Mouse (Mus musculus): Measurements from ENCODE around the gene Rab42. TPM values are rescaled to one million over a fixed set of nuclear protein-coding genes. Genes with fewer than 3 reads are reported as not detected.
"Not testable (repeated sequence)": the region's sequence is repeated elsewhere in the genome, so short reads cannot be mapped to it uniquely, and the experiment has no call there.

Gene Rab42
- polyA plus RNA-seq, 1 experiment from 2014 or later, result 2.9 TPM

DNA sequence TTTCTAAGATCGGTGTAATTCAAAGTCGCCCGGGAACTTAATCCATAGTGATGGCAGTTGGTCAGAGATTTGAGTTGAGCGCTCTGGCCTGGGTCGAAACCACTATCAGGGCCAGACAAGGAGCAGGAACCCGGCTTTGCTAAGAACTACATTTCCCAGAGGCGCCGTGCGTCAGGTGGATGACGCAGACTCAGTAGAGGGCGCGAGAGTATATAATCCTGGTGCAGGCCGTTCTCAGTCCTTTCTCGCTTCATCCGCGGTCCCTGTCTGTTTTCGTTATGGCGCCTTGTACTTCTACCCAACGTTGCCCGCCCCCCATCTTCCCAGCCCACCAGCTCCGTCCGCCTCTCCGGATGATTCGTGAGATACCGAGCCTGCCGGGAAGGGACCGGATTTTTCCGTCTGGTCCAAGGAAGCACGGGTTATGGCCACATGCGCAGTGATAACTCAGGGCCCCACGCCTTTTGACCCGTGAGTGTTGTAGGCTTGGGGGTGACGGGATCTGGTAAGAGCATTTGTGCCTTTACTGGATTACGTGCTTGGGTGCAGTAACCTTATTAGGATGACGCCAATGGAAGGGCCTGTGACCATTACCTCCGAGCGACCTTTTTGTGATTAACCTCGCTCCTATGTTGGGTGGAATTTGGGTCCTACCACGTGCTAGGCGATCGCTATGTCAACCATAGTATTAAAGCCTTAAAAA lies 5.4 kb upstream of the Rab42 start:
- WGBS, result under 1% methylated on average over 41 of the region's 41 CpGs
- Histone ChIP-seq H3K4me1 (ENCODE audit: control insufficient read depth, insufficient read depth, low read length) (peaks cover 10% of the 10 kb centered on the region), H3K27ac (ENCODE audit: low read length) (peak overlapping the region; percentile 90), H3K27me3 (ENCODE audit: control insufficient read depth, insufficient read depth, low read depth, low read length) (no peaks in the 10 kb centered on the region), H3K9ac (ENCODE audit: low read depth, low read length) (peak overlapping the region; percentile 81), H3K9me3 (replicated peaks; ENCODE audit: control insufficient read depth, low read length, poor library complexity, severe bottlenecking) (no peaks in the 10 kb centered on the region), H3K4me2 (ENCODE audit: low read length) (peak overlapping the region; percentile 75), H3K4me3 (ENCODE audit: low read depth, low read length) (peak overlapping the region; percentile 55), H3K36me3 (ENCODE audit: control insufficient read depth, insufficient read depth, low read length) (peaks cover 11% of the 10 kb centered on the region)
- ATAC-seq, result peak; percentile 95

DNA sequence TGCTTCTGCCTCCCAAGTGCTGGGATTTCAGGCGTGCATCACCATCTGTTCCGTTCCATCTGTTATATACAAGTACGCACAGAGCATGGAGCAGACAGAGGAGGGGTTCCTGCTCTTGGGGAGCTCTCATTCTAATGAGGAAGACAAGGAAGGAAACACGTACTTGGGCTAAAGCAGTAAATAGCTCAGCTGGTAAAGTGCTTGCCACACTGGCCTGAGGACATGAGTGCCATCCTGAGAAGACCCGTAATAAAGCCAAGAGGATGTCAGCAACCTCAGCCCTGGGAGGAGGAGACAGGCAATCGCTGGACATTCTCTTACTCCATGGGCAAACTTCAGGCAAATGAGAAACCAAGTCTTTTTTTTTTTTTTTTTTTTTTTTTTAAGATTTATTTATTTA lies 2.8 kb upstream of the Rab42 start:
- no peak overlapping the region for H3K9ac ChIP-seq (ENCODE audit: low read depth, low read length)
- no peaks in the 10 kb centered on the region for H3K9me3 ChIP-seq (replicated peaks; ENCODE audit: control insufficient read depth, low read length, poor library complexity, severe bottlenecking)
- no peak overlapping the region for H3K4me3 ChIP-seq (ENCODE audit: low read depth, low read length)
- no peak overlapping the region for H3K27ac ChIP-seq (ENCODE audit: low read length)
- ATAC-seq, result no peak
- WGBS, result 85% methylated on average over 6 of the region's 6 CpGs
- H3K4me2 ChIP-seq (ENCODE audit: low read length), result no peak overlapping the region
- H3K27me3 ChIP-seq (ENCODE audit: control insufficient read depth, insufficient read depth, low read depth, low read length), result no peaks in the 10 kb centered on the region
- H3K4me1 ChIP-seq (ENCODE audit: control insufficient read depth, insufficient read depth, low read length), result peaks cover 13% of the 10 kb centered on the region
- H3K36me3 ChIP-seq (ENCODE audit: control insufficient read depth, insufficient read depth, low read length), result peaks cover 6% of the 10 kb centered on the region

DNA sequence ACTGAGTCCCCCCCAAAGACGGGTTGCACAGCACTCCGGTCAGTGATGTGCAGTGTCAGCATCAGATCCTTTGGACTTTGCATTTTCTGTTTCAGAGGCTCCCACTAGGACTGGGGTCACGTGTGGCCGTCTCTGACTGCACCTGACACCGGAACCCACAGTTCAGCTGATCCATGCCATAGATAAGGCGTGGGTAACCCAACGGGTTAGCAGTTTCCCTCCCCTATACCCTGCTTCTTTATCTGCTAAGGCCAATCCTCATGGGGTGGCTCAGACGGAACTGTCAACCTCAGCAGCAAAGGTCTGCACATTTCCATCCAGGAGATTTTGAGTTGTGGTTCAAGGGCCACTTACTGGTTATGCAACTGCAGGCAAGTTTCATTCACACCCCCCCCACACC lies 2.1 kb upstream of the Rab42 start:
- Histone ChIP-seq H3K36me3 (ENCODE audit: control insufficient read depth, insufficient read depth, low read length) (peaks cover 3% of the 10 kb centered on the region), H3K9ac (ENCODE audit: low read depth, low read length) (no peak overlapping the region), H3K4me3 (ENCODE audit: low read depth, low read length) (no peak overlapping the region), H3K4me1 (ENCODE audit: control insufficient read depth, insufficient read depth, low read length) (peaks cover 9% of the 10 kb centered on the region), H3K9me3 (replicated peaks; ENCODE audit: control insufficient read depth, low read length, poor library complexity, severe bottlenecking) (no peaks in the 10 kb centered on the region), H3K4me2 (ENCODE audit: low read length) (no peak overlapping the region), H3K27me3 (ENCODE audit: control insufficient read depth, insufficient read depth, low read depth, low read length) (no peaks in the 10 kb centered on the region), H3K27ac (ENCODE audit: low read length) (no peak overlapping the region)
- 88% methylated on average over 8 of the region's 8 CpGs for WGBS
- no peak for ATAC-seq

DNA sequence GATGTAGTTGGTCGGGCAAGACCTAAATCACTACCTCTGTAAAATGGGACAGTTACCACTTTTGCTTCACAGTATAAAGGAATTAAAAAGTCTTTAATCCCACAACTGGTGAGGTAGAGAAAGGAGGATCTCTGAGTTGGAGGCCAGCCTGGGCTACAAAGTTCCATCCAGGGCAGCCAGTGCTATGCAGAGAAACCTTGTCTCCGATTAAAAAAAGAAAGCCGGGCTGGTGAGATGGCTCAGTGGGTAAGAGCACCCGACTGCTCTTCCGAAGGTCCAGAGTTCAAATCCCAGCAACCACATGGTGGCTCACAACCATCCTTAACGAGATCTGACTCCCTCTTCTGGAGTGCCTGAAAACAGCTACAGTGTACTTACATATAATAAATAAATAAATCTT lies 299 bp upstream of the Rab42 start:
- 46% methylated on average over 6 of the region's 6 CpGs for WGBS
- not testable (repeated sequence) for H3K36me3 ChIP-seq (ENCODE audit: control insufficient read depth, insufficient read depth, low read length); H3K4me1 ChIP-seq (ENCODE audit: control insufficient read depth, insufficient read depth, low read length); ATAC-seq; H3K9me3 ChIP-seq (replicated peaks; ENCODE audit: control insufficient read depth, low read length, poor library complexity, severe bottlenecking); H3K27ac ChIP-seq (ENCODE audit: low read length); H3K27me3 ChIP-seq (ENCODE audit: control insufficient read depth, insufficient read depth, low read depth, low read length)
- H3K4me3 ChIP-seq (ENCODE audit: low read depth, low read length), result peak overlapping the region; percentile 42
- H3K4me2 ChIP-seq (ENCODE audit: low read length), result peak overlapping the region; percentile 67
- peak overlapping the region; percentile 57 for H3K9ac ChIP-seq (ENCODE audit: low read depth, low read length)

DNA sequence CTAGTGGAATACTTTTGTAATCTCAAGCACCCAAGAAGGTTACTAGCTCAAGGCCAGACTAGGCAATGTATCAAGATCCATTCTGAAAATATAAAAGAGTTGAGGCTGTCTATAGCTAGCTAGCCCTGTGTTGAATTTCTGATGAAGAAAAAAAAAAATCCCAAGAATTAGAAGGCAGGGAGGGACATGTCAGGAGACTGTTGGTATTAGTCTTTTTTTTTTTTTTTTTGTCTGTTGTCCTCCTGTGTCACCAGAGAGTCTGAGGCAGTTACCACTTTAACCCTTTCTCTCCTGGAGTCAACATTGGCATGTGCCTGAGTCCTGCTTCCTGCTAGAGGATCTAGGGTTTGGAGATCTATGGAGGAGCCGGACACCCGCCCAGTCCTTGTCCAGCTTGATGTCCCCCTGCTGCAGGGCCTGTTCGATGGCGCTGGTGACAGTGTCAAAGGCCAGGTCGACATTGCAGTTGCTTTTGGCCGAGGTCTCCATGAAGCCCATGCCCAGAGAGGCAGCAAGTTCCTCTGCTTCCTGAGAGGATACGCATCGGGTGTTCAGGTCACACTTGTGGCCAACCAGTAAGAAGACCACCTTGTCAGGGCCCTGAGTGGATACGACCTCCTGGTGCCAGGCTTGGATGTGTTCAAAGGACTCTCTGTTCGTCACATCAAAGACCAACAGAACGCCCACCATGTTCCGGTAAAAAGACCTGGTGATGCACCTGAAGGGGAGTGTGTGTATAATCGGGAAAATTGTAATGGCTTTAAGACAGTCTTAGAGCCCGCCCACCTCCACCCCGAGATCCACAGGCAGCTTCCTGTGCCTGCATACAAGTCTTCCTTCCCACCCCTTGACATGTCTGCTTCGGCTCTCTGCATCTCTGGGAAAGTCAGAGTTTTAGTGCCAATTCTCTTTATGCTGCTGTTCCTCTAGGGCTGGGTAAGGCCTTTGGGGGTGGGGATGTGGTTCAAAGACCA lies 933 bp downstream of the Rab42 start:
- 0 out of 2 replicates have a peak, but pooled peaks have one; percentile 16 for ATAC-seq
- H3K9ac ChIP-seq (ENCODE audit: low read depth, low read length), result peak overlapping the region; percentile 57
- no peaks in the 10 kb centered on the region for H3K36me3 ChIP-seq (ENCODE audit: control insufficient read depth, insufficient read depth, low read length)
- no peaks in the 10 kb centered on the region for H3K27me3 ChIP-seq (ENCODE audit: control insufficient read depth, insufficient read depth, low read depth, low read length)
- peak overlapping the region; percentile 67 for H3K4me2 ChIP-seq (ENCODE audit: low read length)
- WGBS, result 68% methylated on average over 16 of the region's 16 CpGs
- H3K4me3 ChIP-seq (ENCODE audit: low read depth, low read length), result peak overlapping the region; percentile 42
- H3K9me3 ChIP-seq (replicated peaks; ENCODE audit: control insufficient read depth, low read length, poor library complexity, severe bottlenecking), result no peaks in the 10 kb centered on the region
- H3K27ac ChIP-seq (ENCODE audit: low read length), result no peak overlapping the region
- H3K4me1 ChIP-seq (ENCODE audit: control insufficient read depth, insufficient read depth, low read length), result 0 out of 2 replicates have a peak, but pooled peaks cover 2% of the 10 kb centered on the region

DNA sequence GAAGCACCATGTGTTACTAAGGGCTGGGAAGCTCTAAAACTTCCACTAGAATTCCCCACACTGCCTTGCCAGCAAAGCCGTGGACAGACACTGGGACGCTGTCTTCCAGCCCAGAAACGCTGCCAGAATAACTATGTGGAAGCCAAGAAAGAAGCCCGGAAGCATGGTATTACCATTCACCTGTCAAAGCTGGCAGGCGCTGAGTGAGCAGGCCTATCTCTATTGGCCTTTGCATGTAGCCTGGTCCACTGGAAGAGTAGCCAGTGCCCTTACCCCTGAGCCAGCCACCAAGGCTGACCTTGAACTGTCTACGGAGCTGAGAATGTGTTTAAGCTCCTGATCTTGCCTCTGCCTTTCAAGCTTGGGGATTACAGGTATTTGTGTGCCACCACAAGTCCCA lies 1.7 kb downstream of the Rab42 start:
- no peak for ATAC-seq
- Histone ChIP-seq H3K4me2 (ENCODE audit: low read length) (no peak overlapping the region), H3K9me3 (replicated peaks; ENCODE audit: control insufficient read depth, low read length, poor library complexity, severe bottlenecking) (no peaks in the 10 kb centered on the region), H3K4me3 (ENCODE audit: low read depth, low read length) (no peak overlapping the region), H3K9ac (ENCODE audit: low read depth, low read length) (no peak overlapping the region), H3K27ac (ENCODE audit: low read length) (no peak overlapping the region), H3K27me3 (ENCODE audit: control insufficient read depth, insufficient read depth, low read depth, low read length) (no peaks in the 10 kb centered on the region), H3K4me1 (ENCODE audit: control insufficient read depth, insufficient read depth, low read length) (0 out of 2 replicates have a peak, but pooled peaks cover 2% of the 10 kb centered on the region), H3K36me3 (ENCODE audit: control insufficient read depth, insufficient read depth, low read length) (no peaks in the 10 kb centered on the region)
- WGBS, result 83% methylated on average over 6 of the region's 6 CpGs

DNA sequence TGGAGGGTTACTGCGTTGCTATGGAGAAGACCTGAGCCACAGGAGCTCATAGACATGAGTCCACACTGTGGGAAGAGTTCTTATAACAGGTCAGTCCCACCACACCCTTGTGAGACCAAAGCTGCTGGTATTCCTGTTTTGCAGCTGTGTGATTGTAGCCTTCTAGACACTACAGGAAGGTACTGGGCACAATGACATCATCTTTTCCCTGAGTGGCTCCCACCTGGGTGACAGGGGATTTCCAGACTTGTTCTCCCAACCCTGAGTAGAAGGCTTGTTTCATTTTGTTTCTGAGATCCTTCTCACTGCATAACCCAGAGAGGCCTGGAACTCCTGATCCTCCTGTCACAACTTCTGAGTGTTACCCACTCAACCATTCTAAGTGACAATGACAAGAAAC lies 3.3 kb downstream of the Rab42 start:
- Histone ChIP-seq H3K4me1 (ENCODE audit: control insufficient read depth, insufficient read depth, low read length) (0 out of 2 replicates have a peak, but pooled peaks cover 2% of the 10 kb centered on the region), H3K9me3 (replicated peaks; ENCODE audit: control insufficient read depth, low read length, poor library complexity, severe bottlenecking) (no peaks in the 10 kb centered on the region), H3K27ac (ENCODE audit: low read length) (no peak overlapping the region), H3K36me3 (ENCODE audit: control insufficient read depth, insufficient read depth, low read length) (no peaks in the 10 kb centered on the region), H3K4me3 (ENCODE audit: low read depth, low read length) (no peak overlapping the region), H3K27me3 (ENCODE audit: control insufficient read depth, insufficient read depth, low read depth, low read length) (no peaks in the 10 kb centered on the region), H3K9ac (ENCODE audit: low read depth, low read length) (no peak overlapping the region), H3K4me2 (ENCODE audit: low read length) (no peak overlapping the region)
- no peak for ATAC-seq
- 91% methylated on average over 1 of the region's 1 CpGs for whole genome bisulfite sequencing

DNA sequence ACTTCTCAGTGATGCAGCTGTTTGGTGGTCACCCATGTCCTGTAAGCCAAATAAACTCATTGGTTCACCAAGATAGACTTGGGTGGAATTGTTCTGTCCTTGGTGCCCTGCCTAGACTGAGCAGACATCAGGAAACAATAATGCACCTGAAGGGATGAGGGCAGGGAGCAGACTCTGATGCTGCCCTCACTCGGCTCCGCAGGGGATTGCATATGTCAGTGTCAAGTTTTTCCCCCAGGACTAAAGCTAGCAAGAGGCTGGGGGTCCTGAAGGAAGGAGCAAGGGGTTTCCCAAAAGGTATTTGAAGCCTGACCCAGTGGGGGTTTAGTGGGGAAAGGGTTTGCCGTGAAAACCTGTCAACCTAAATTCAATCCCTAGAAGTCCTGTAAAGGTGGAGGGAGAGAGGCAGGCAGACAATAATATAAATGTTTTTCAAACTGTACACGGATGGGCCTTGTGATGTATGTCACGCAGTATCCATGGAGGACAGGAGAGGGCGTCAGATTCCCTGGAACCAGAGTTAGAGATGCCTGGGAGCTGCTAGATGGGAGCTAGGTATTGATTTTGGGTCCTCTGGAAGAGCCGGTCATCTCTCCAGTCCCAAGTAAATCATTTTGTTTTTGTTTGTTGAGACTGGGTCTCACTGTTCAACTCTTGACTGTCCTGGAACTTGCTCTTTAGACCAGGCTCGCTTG lies 7.3 kb downstream of the Rab42 start:
- Histone ChIP-seq H3K9me3 (replicated peaks; ENCODE audit: control insufficient read depth, low read length, poor library complexity, severe bottlenecking) (no peaks in the 10 kb centered on the region), H3K27me3 (ENCODE audit: control insufficient read depth, insufficient read depth, low read depth, low read length) (no peaks in the 10 kb centered on the region), H3K4me2 (ENCODE audit: low read length) (no peak overlapping the region), H3K27ac (ENCODE audit: low read length) (no peak overlapping the region), H3K9ac (ENCODE audit: low read depth, low read length) (no peak overlapping the region), H3K36me3 (ENCODE audit: control insufficient read depth, insufficient read depth, low read length) (peaks cover 13% of the 10 kb centered on the region), H3K4me1 (ENCODE audit: control insufficient read depth, insufficient read depth, low read length) (no peaks in the 10 kb centered on the region), H3K4me3 (ENCODE audit: low read depth, low read length) (no peak overlapping the region)
- ATAC-seq, result no peak
- 43% methylated on average over 8 of the region's 8 CpGs for WGBS

All from midbrain, embryonic 16.5 days (tissue).